Mouse (Mus musculus): ENCODE data around the gene Usp49.

GRCm38 (mm10) chr17:47618556-47619311 lies 11.8 kb upstream of the Usp49 start:
- no peak for TF ChIP-seq CTCF (IDR thresholded peaks at IDR 0.05; ENCODE audit: extremely low read depth, insufficient read length, insufficient replicate concordance, low read depth, low read length)
- TF ChIP-seq POLR2A (IDR thresholded peaks at IDR 0.05; ENCODE audit: low read depth, low read length) = no peak

Measured in small intestine, adult 2 months (tissue).